Mouse (Mus musculus): ENCODE results near the gene Ybx1.

GRCm38 (mm10) chr4:119232410-119233255 is 61.8 kb downstream of the Ybx1 start, which contains the start of the genes AU022252 and P3h1:
- TF ChIP-seq CTCF (IDR thresholded peaks at IDR 0.05; ENCODE audit: extremely low read depth, insufficient read length, insufficient replicate concordance, low read depth, low read length): no peak
- peak; percentile 65 for TF ChIP-seq POLR2A (IDR thresholded peaks at IDR 0.05; ENCODE audit: low read depth, low read length)

Measured in small intestine, adult 2 months (tissue).